Mouse (Mus musculus) kidney, adult 18-20 months (tissue): ENCODE measurements around the gene Rtca.

Experiments used
- DNase-seq: peaks from one replicate; pipeline ENCODE4 v3.0.0; 2021

The Rtca gene

DNA sequence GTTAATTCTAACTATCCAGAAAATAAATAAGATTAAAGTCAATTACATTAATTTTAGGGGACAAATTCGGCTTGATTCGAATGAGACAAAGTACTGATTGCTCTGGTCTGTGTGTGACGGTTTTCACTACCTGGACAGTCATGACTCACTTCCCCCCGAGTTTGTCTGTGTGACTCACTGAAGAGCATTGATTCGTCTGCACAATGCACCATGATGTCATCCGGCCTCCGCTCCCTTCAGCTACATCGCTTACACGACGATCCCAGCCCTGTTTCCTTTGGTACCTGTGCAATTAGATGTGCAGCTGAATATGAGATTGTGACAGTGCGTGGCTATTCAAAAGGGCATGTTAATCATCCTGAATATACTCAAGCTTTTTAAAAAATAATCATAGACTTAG, 33.4 kb downstream of the Rtca start:
- DNase-seq, result no peak

DNA sequence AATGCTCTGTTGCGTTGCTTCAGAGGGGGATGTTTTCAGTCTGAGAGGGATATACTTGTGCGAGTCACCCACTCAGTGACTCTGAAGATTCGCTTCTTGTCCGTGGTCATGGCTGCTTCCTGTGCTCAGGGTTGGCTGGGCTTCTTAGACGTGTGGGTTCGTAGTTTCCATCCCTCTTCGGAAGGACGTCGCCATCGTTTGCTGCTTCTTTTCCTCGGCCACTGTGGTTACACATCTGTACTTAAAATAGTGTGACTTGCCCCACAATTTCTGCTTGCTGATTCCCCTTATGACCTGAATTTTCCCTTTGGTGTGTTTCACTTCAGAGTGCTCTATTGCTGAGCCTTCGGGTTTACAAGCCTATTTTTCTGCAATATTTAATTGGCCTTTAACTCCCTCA, 42.3 kb downstream of the Rtca start:
- DNase-seq, result no peak

DNA sequence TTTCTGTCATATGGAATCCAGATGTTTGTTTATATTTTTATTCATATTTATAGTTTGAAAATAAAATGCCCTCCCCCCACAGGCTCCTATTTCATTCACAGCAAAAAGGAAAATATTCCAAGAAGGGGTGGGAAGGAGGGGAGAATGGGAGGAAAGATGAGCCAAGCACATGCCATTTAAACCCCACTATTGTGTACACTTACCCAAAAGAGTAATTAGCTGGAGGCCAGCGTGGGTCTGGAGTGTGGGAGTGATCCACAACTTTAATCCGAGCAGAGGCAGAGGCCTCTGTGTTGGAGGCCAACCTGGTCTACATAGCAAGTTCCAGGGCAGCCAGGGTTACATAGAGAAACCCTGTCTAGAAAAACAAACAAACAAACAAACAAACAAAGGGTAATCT, 43.7 kb downstream of the Rtca start:
- DNase-seq, result no peak

DNA sequence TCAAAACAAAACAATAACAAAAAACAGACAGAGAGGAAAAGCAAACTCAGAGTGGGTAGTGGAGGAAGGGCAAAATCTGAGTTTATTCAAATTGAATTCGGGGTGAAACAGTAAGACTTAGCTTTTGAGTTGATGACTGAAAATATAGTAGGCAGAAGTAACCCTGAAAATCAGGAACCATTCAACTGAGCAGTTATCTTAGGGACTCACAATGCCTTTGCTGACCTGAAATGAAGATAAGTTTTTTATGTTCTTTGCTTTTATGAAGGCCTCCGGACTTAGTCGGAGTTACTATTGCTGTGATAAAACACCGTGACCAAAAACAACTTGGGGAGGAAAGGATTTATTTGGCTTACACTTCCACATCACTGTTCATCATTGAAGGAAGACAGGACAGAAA, 47.0 kb downstream of the Rtca start:
- DNase-seq, result no peak

DNA sequence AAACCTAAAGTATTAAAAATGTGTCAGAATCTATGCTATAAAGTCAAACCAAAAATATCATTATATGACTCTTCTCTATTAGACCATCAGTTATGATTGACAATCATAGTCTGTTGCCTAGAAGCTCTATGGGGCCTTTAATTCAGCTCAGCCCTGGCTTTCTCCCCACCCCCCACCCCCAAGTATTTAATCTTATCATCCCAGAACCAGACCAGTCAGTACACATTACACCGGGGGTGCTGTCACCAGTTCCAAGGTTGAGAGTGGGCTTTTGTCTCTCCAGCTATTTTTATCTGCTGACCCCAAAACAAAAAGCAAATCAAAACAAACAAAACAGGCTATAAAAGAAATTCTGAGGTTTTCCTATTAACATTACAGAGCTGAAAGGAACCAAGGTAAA, 53.5 kb downstream of the Rtca start:
- DNase-seq, result no peak

DNA sequence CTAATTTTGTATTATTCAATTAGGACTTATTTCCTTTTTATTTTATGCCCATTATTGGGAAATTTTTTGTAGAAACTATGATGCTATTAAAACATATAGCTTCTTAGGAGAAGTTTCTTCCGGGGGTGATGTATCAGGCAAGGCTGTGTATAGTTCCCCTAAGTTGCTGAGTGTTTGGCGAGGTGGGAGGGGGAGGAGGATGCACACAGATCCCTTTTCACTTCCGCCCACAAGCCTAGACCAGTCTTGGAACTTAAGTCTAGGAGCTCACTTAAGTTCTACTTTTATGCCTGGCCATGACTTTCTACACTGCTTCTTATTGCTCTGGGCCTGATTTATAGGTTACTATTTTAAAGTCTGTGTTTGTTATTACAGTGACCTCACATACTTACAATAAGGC, 57.3 kb downstream of the Rtca start:
- no peak for DNase-seq

DNA sequence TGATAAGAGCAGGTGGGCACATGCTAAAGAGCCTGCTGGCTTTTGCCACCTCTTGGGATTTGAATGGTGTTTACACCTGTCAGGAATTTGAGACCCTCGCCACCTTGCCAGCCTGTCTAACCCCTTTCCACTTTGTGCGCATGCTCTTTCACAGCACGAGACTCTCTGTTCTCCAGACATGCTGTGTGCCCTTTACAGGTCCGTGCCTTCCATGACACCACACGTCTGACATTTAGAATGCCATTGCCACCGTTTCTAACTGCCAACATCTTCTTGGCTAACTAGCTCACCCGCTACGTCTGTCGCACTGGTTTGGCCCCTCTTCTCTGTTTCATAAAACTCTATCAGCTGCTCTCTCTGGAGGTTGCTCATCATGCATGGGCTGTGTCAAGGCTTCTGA, 63.7 kb downstream of the Rtca start:
- DNase-seq, result no peak

DNA sequence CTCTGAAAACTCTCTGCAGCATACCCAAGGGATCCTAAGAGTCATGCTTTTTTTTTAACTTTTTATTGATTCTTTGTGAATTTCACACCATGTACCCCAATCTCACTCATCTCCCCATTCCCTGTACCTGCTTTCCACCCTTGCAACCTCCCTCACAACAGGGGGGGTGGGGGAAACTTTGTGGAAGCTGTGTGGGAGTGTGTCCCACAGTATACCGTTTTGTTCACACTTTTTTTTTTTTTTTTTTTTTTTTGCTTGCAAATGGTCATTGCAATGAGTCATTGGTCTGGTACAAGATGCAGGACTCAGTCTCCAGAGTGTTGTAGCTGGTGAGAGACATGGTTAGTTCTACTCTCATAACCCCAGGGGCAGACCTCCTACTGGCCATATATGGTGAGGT, 65.2 kb downstream of the Rtca start:
- DNase-seq, result no peak

DNA sequence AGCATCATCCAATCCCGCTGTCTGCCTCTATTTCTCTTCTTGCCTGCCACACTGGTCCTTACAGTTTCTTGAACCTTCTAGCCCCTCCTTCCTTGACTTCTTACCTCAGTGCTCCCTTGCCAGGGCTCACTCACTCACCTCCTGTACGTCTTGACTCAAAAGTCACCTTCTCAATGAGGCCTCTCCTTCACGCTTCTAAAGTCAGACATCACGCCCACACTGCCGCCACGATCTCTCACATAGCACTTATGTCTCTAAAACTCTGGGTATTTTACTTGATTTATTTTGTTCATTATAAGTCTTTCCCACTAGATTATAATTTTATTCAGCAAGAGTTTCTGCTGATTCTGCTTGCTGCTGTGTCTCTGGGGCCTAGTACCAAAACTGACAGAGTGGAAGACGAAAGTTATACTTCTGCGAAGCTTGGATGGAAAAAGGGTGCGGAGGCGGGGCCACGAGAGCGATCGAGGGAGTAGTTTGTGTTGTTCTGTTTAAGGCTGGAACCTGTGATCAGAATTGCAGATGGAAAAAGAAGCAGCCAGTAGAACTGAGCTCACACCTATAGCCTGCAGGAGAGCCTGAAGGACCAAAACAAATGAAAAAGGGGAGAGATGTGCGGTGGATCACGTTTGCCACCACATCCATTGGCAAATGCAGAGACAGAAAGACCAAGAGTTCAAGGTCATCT, 66.3 kb downstream of the Rtca start:
- no peak for DNase-seq

DNA sequence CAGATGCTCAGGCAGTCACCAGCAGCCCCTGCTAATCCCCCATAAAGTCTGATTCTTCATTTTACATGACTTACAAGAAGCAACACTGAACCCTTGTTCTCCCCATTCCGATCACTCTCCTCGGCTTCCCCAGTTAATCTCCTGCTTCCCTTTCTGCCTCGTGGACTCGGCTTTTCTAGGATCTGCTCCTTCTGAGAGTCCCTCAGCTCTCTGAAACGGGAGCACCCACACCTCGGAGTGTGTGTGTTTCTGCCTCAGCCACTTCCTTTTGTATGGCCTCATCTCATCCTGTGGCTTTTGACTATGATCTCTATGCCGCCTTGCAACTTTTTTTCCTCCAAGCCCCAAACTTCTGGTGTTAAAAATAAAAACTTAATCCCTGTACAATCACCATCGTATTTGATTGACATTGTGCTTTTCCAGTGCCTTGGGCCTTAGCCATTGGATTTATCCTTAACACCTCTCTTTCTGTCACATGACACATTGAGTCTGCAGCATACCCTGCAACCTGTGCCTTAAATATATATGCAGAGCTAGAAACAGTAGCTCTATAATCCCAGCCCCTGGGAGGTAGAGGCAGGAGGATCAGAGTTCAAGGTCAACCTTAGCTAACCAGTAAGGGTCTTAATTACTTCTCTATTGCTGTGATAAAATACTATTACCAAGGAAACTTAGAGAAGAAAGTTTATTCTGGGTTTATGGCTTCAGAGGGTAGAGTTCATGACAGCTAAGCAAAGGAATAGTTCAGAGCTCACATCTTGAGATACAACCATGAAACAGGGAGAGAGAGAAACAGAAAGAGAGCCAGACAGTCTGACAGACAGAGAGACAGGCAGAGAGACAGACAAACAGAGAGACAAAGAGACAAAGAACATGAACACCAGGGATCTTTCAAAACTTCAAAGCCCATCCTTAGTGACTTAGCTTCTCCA, 67.7 kb downstream of the Rtca start:
- DNase-seq, result no peak
